Mouse (Mus musculus): ENCODE results near the gene Olfr1150-ps1.

The Olfr1150-ps1 gene

GRCm38 (mm10) chr2:87843693-87844092, at the start of gene Olfr1150-ps1:
TSS of gene Olfr1150-ps1 (plus strand) at chr2:87843993.
- DNase-seq = no peak

- DNase-seq = no peak
Observed at GRCm38 (mm10) chr2:87800292-87800691, 43.5 kb upstream of the Olfr1150-ps1 start, which contains the start of gene Olfr1143. TSS of gene Olfr1143 (plus strand) at chr2:87800592.

DNA sequence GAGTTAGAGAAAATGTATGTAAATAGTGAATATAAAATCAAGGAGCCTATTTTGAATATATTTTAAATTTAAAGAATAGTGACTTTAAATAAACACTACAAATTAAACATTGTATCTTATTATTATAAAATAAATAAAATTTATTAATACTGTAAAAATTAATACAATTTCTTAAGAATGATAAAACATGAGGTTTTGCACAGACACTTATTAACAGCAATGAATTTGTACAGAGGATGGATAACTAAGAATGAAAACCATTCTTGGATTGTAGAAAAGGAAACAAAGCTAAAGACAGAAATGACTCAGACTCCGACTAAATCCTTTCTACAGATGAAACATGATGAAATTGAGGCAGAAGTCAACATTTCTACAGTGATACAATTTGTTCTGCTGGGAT, 34.3 kb upstream of the Olfr1150-ps1 start, which contains the start of gene Olfr1145:
Olfr1145 (plus strand) TSS at position 301 of the 400 bp plus-strand sequence.
- DNase-seq = no peak

DNA sequence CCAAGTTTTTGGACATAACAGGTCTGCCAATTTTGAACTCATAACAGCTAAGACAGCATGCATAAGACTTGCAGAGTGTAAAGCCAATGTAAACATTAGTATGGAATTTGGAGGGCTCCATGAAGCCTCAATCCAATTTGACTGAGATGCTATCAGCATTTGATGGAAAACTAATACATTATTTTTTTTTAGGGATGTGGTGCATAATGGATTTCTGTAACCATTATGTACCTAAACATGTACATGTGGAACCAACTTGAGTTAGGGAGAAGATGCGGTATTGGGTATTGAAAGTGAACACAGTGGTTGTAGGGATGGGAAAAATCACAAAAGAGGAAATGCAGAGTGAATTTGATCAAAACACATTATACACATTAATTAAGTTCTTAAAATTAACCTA, 13.6 kb upstream of the Olfr1150-ps1 start, which contains the start of gene Olfr1148:
Olfr1148 (plus strand) TSS at position 301 of the 400 bp plus-strand sequence.
- no peak for DNase-seq

GRCm38 (mm10) chr2:87855562-87855961, 11.8 kb downstream of the Olfr1150-ps1 start, which contains the start of gene Olfr1151:
TSS of gene Olfr1151 (plus strand) at chr2:87855862.
- no peak for DNase-seq

DNA sequence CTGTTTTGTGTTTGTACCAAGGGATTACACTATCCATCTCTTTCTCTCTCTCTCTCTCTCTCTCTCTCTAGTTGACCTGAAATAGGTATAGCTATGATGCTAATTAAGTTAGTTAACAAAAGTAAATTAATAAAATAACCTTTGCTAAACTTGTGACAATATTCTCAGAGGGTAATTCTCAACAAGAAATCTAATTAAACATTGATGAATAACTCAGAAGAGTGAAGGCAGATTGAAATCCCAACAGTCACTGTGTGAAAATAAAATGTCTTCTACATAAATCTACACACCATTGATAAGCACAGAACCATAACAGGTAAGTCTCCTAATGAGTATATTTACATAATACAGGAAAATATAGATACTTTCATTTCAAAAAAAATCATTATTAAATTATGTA, 22.4 kb downstream of the Olfr1150-ps1 start, which contains the start of gene Olfr1152:
Olfr1152 (plus strand) TSS at position 301 of the 400 bp plus-strand sequence.
- no peak for DNase-seq

- DNase-seq = no peak
Observed at GRCm38 (mm10) chr2:87894662-87895061, 50.9 kb downstream of the Olfr1150-ps1 start, which contains the start of gene Olfr1153. TSS of gene Olfr1153 (plus strand) at chr2:87894962.

All from kidney, adult 8-10 months (tissue).